Mouse (Mus musculus) bone marrow, adult 2 months (tissue): ENCODE results near the gene Tmem267.

Source experiments
- CTCF ChIP-seq: fragments of 200-500 bp; IDR thresholded peaks from 2 replicates; pipeline ENCODE4 v1.5.1; 2011; ENCODE audit warnings: low read length, control low read depth; ENCODE audit not compliant: control insufficient read depth, insufficient read depth
- POLR2A ChIP-seq: fragments of 200-500 bp; IDR thresholded peaks from 2 replicates; pipeline ENCODE4 v1.6.1; 2011; ENCODE audit warnings: low read depth, mild to moderate bottlenecking, control low read depth, low read length, borderline replicate concordance; ENCODE audit not compliant: control insufficient read depth

DNA sequence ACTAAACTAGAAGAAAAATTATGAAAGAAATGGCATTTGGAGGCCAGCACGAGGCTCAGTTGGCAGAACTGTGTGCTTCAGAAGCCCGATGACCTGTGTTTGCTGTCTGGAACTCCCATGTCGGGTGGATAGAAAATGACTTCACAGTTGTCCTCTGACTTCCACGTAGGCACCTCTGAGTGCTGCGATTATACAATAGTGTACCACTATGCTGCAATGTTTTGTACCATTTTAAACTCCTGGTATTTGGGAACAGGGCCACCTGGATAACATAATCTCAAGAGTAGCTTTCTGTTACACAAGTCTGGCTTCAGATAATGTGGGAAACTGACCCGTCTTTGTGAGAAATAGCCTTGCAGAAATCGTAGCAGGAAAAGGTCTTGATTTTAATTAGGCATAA is 31.5 kb upstream of the Tmem267 start:
- TF ChIP-seq CTCF (no peak), POLR2A (no peak)
